Mouse (Mus musculus) bone marrow, adult 2 months (tissue): ENCODE results near the gene Arfip1.

ENCODE experiments used
- CTCF ChIP-seq: fragments of 200-500 bp; IDR thresholded peaks from 2 replicates; pipeline ENCODE4 v1.5.1; 2011; ENCODE audit warnings: low read length, control low read depth; ENCODE audit not compliant: control insufficient read depth, insufficient read depth
- POLR2A ChIP-seq: fragments of 200-500 bp; IDR thresholded peaks from 2 replicates; pipeline ENCODE4 v1.6.1; 2011; ENCODE audit warnings: low read depth, mild to moderate bottlenecking, control low read depth, low read length, borderline replicate concordance; ENCODE audit not compliant: control insufficient read depth

DNA sequence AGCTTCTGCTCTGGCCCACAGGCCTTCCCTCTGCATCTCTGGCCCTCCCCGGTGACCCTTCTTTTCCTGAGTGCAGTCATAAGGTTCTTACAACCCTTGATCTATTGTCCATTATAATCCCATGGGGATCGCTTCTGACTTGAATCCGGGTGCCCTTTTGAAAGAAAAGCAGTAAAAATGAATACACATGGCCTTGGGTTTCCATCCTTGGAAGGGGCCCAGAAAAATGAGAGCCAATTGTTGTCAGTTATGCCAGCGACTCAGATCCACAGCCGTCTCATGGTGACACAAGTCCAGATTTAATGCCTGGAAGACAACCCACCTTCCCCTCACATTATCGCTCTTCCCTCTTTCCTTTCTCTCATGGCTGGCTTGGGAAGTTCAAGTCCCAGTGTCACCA, 100.3 kb downstream of the Arfip1 start:
- no peak for TF ChIP-seq CTCF
- TF ChIP-seq POLR2A = no peak
